Mouse (Mus musculus) neural tube, embryonic 14.5 days (tissue): ENCODE measurements around the gene Isl2. TPM values are rescaled to one million over a fixed set of nuclear protein-coding genes. Genes with fewer than 3 reads are reported as not detected.
A peak's percentile ranks its signal among the peaks of the same experiment; 100 is the strongest.

Source experiments
- ATAC-seq: fragments of 200-750 bp; cut with Nextera tagmentation; 2 replicates; pipeline ENCODE4 v1.8.0; 2017; ENCODE audit warnings: low read depth, mild to moderate bottlenecking, moderate TSS enrichment, moderate library complexity
- H3K27ac ChIP-seq: fragments of 300-500 bp; sonication (generic); 2 replicates; pipeline ENCODE4 v1.5.1; 2014; ENCODE audit warnings: low read depth, mild to moderate bottlenecking, control low read depth, low read length, moderate library complexity, mixed read lengths
- H3K27me3 ChIP-seq: fragments of 300-500 bp; sonication (generic); 2 replicates; pipeline ENCODE4 v1.6.1; 2014; ENCODE audit warnings: low read length; ENCODE audit not compliant: control insufficient read depth, insufficient read depth
- H3K36me3 ChIP-seq: fragments of 300-500 bp; sonication (generic); 2 replicates; pipeline ENCODE4 v1.6.1; 2014; ENCODE audit warnings: low read length, mixed read lengths; ENCODE audit not compliant: control insufficient read depth, insufficient read depth
- H3K4me1 ChIP-seq: fragments of 300-500 bp; sonication (generic); 2 replicates; pipeline ENCODE4 v1.6.1; 2014; ENCODE audit warnings: low read length; ENCODE audit not compliant: control insufficient read depth, insufficient read depth
- H3K4me2 ChIP-seq: fragments of 300-500 bp; sonication (generic); 2 replicates; pipeline ENCODE4 v1.6.1; 2014; ENCODE audit warnings: mild to moderate bottlenecking, low read depth, low read length, control low read depth
- H3K4me3 ChIP-seq: fragments of 300-500 bp; sonication (generic); 2 replicates; pipeline ENCODE4 v1.5.1; 2014; ENCODE audit warnings: low read depth, low read length, control low read depth, mixed read lengths
- H3K9ac ChIP-seq: fragments of 300-500 bp; sonication (generic); replicated peaks from 2 replicates; pipeline ENCODE4 v1.6.1; 2014; ENCODE audit warnings: low read depth, mild to moderate bottlenecking, control low read depth, low read length, mixed read lengths
- H3K9me3 ChIP-seq: fragments of 300-500 bp; sonication (generic); 2 replicates; pipeline ENCODE4 v1.6.1; 2016; ENCODE audit warnings: low read length; ENCODE audit not compliant: control insufficient read depth
- WGBS: fragments of 180-500 bp; shearing (Covaris S2); extraction: QIAGEN DNeasy Blood & Tissue Kit; methylation state at CpG from one replicate; pipeline ENCODE4 v1.1.7; 2014; 5-methylcytosine and 5-hydroxymethylcytosine counted together
- polyA plus RNA-seq: library from polyadenylated mRNA; unstranded; fragments of >200 nt; fragmentation: Nextera tagmentation; extraction: Ambion mirVana; gene quantifications from 2 replicates; pipeline ENCODE4 v1.2.1, GENCODE M21; 2014

Isl2 gene
- polyA plus RNA-seq, 1 experiment from 2014 or later: 4.2 TPM

GRCm38 (mm10) chr9:55544861-55545555 is 6.5 kb downstream of the Isl2 start:
- Histone ChIP-seq H3K4me3 (peak overlapping the region; percentile 31; the same call in 1 of the 2 replicates), H3K27me3 (peaks cover 54% of the 10 kb centered on the region), H3K4me1 (peaks cover 10% of the 10 kb centered on the region), H3K27ac (no peak overlapping the region), H3K9ac (0 out of 2 replicates have a peak overlapping the region, but pooled peaks have one; percentile 2), H3K36me3 (no peaks in the 10 kb centered on the region), H3K9me3 (no peaks in the 10 kb centered on the region), H3K4me2 (peak overlapping the region; percentile 29; the same call in 1 of the 2 replicates)
- under 1% methylated on average over 30 of the region's 30 CpGs for WGBS
- no peak for ATAC-seq

- peak overlapping the region; percentile 16 for H3K4me3 ChIP-seq
- 4% methylated on average over 41 of the region's 41 CpGs for WGBS
- no peak for ATAC-seq
- peaks cover 54% of the 10 kb centered on the region for H3K27me3 ChIP-seq
- H3K9me3 ChIP-seq: no peaks in the 10 kb centered on the region
- H3K4me1 ChIP-seq: peaks cover 10% of the 10 kb centered on the region
- H3K4me2 ChIP-seq: peak overlapping the region; percentile 29; the same call in 1 of the 2 replicates
- H3K36me3 ChIP-seq: no peaks in the 10 kb centered on the region
- H3K9ac ChIP-seq: no peak overlapping the region
- H3K27ac ChIP-seq: no peak overlapping the region
Measured at GRCm38 (mm10) chr9:55545556-55546175, 7.2 kb downstream of the Isl2 start.

DNA sequence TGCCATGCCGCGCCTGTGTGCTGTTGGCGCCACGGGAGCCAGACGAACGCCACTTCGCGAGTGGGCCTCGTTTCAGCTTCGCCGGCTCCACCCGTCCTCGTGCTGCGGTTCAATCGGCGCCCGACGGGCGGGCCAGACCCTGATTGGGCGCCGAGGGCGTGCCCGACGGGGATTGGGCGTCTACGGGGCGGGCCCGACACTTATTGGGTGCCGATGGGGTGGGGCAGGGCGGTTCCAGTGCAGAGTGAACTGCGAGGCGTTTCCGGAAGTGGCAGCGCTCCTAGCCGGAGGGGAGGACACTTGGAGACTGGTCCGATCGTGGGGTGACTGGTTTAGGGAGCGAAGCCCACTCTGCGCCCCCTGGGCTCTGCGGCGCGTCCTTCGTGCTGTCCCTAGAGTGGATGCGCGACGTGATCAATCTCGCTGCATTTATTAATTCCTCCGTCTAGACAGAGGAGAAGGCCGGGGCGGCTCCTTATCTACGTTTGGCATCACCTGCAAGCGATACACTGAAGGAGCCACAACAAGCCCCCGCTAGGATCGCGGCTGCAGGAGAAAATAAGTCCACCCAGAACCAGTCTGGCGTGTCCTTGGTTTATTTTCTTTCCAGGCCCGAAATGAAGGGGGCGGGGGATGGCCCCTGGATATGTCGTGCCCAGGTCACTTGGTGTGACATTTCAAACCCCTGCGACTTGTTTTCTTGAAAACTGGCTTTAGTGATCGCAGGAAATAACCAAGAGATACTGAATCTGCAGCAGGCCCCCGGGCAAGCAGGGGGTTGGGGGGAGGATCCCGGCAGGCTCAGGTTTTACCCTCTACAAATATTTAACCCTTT is 7.9 kb downstream of the Isl2 start:
- Histone ChIP-seq H3K27ac (no peak overlapping the region), H3K9ac (no peak overlapping the region), H3K4me1 (peaks cover 10% of the 10 kb centered on the region), H3K36me3 (no peaks in the 10 kb centered on the region), H3K27me3 (peaks cover 51% of the 10 kb centered on the region), H3K4me2 (peak overlapping the region; percentile 29), H3K9me3 (no peaks in the 10 kb centered on the region), H3K4me3 (peak overlapping the region; percentile 16)
- 0 out of 2 replicates have a peak, but pooled peaks have one; percentile 16 for ATAC-seq
- WGBS: 3% methylated on average over 63 of the region's 63 CpGs

- Histone ChIP-seq H3K9ac (no peak overlapping the region), H3K4me2 (no peak overlapping the region), H3K4me3 (no peak overlapping the region), H3K27ac (no peak overlapping the region), H3K9me3 (no peaks in the 10 kb centered on the region), H3K27me3 (peaks cover 42% of the 10 kb centered on the region), H3K4me1 (peaks cover 4% of the 10 kb centered on the region; the same call in 1 of the 2 replicates), H3K36me3 (no peaks in the 10 kb centered on the region)
- ATAC-seq: no peak
- whole genome bisulfite sequencing: 13% methylated on average over 3 of the region's 3 CpGs
Measured at GRCm38 (mm10) chr9:55548871-55549270, 10.4 kb downstream of the Isl2 start.

DNA sequence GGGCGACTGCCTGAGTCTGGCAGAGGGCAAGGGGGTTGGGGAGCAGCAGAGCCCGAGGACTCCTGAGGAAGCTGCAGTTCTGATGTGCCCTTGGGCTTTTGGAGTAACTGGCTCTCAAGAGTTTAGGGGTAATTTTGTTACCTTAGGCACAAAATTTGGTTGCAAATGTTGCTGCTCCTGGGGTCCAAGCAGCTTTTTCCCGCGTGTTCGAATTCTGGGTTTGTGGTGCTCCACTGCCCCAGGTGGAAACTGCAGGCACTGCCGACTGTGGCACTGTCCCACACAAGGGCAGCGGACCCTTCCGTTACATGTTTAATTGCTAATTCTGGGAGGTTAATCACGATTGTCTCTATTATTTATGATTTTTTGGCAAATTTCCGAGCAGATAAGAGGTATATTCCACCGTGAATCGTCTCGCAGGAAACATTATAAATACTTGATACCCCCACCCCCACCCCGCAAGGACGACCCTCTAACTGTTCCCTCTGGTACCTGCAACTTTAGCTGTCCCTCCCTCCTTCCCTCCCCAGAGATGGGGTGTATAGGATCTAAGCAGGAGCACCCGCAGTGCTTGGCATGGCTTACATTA is 10.9 kb downstream of the Isl2 start:
- peaks cover 38% of the 10 kb centered on the region for H3K27me3 ChIP-seq
- 4% methylated on average over 16 of the region's 16 CpGs for WGBS
- peaks cover 4% of the 10 kb centered on the region; the same call in 1 of the 2 replicates for H3K4me1 ChIP-seq
- H3K4me2 ChIP-seq: no peak overlapping the region
- H3K27ac ChIP-seq: no peak overlapping the region
- H3K9ac ChIP-seq: no peak overlapping the region
- ATAC-seq: no peak
- H3K9me3 ChIP-seq: no peaks in the 10 kb centered on the region
- no peaks in the 10 kb centered on the region for H3K36me3 ChIP-seq
- no peak overlapping the region for H3K4me3 ChIP-seq

- no peak for ATAC-seq
- Histone ChIP-seq H3K9me3 (no peaks in the 10 kb centered on the region), H3K4me2 (no peak overlapping the region), H3K36me3 (no peaks in the 10 kb centered on the region), H3K27me3 (peaks cover 2% of the 10 kb centered on the region; the same call in 1 of the 2 replicates), H3K4me1 (no peaks in the 10 kb centered on the region), H3K4me3 (no peak overlapping the region), H3K9ac (no peak overlapping the region), H3K27ac (no peak overlapping the region)
- 92% methylated on average over 1 of the region's 1 CpGs for WGBS
Measured at GRCm38 (mm10) chr9:55554986-55555385, 16.5 kb downstream of the Isl2 start.

DNA sequence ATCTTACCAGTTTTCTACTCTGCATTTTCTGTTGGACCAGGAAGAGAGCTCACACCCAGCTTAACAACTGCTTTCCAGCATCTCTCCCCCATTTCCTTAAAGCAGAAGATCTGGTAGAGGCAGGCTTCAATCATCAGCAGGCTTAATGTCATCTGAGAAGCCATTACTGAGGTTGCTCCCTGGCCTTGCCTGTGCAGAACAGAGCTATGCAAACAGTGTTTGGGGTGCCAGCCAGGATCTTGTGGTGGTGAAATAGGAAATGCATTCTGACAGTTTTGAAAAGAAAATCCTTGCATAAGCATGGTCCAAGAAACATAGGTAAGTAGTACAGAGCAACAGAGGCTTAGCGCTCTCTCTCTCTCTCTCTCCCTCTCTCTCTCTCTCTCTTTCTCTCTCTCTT is 22.5 kb downstream of the Isl2 start:
- H3K27me3 ChIP-seq: no peaks in the 10 kb centered on the region
- no peaks in the 10 kb centered on the region for H3K9me3 ChIP-seq
- WGBS: 100% methylated on average over 1 of the region's 1 CpGs
- no peak for ATAC-seq
- no peak overlapping the region for H3K4me2 ChIP-seq
- H3K9ac ChIP-seq: no peak overlapping the region
- no peak overlapping the region for H3K4me3 ChIP-seq
- H3K4me1 ChIP-seq: no peaks in the 10 kb centered on the region
- H3K36me3 ChIP-seq: no peaks in the 10 kb centered on the region
- H3K27ac ChIP-seq: no peak overlapping the region

GRCm38 (mm10) chr9:55568466-55569159 is 30.1 kb downstream of the Isl2 start:
- Histone ChIP-seq H3K4me2 (no peak overlapping the region), H3K27me3 (no peaks in the 10 kb centered on the region), H3K27ac (no peak overlapping the region), H3K36me3 (no peaks in the 10 kb centered on the region), H3K4me3 (no peak overlapping the region), H3K9ac (no peak overlapping the region), H3K9me3 (no peaks in the 10 kb centered on the region), H3K4me1 (no peaks in the 10 kb centered on the region)
- 75% methylated on average over 5 of the region's 5 CpGs for WGBS
- ATAC-seq: no peak
